Mouse (Mus musculus): ENCODE data around the gene Car15.
A peak's percentile ranks its signal among the peaks of the same experiment; 100 is the strongest.

Gene Car15

GRCm38 (mm10) chr16:17799584-17799983 is 38.6 kb downstream of the Car15 start:
- no peak for DNase-seq

GRCm38 (mm10) chr16:17798321-17799180 is 39.6 kb downstream of the Car15 start:
- peak; percentile 86 for DNase-seq

- no peak for DNase-seq
Measured at GRCm38 (mm10) chr16:17797812-17798311, 40.3 kb downstream of the Car15 start.

- DNase-seq: peak; percentile 84
Measured at GRCm38 (mm10) chr16:17796971-17797811, 41.0 kb downstream of the Car15 start, which contains the start of gene Scarf2. Scarf2 (plus strand) TSS chr16:17797282.

GRCm38 (mm10) chr16:17796519-17796918 is 41.6 kb downstream of the Car15 start:
- no peak for DNase-seq

- DNase-seq: no peak
Measured at GRCm38 (mm10) chr16:17795643-17796042, 42.5 kb downstream of the Car15 start.

GRCm38 (mm10) chr16:17794047-17794446 is 44.1 kb downstream of the Car15 start:
- no peak for DNase-seq

- no peak for DNase-seq
Measured at GRCm38 (mm10) chr16:17792728-17793127, 45.4 kb downstream of the Car15 start.

GRCm38 (mm10) chr16:17785337-17785736 is 52.8 kb downstream of the Car15 start:
- no peak for DNase-seq

All from kidney, postnatal 14 days (tissue).